Mouse (Mus musculus) neural tube, embryonic 11.5 days (tissue): ENCODE results near the gene Larp1. TPM values are rescaled to one million over a fixed set of nuclear protein-coding genes. Genes with fewer than 3 reads are reported as not detected.

ENCODE experiments used
- ATAC-seq: fragments of 200-750 bp; cut with Nextera tagmentation; 2 replicates; pipeline ENCODE4 v1.8.0; 2017; ENCODE audit warnings: moderate number of reproducible peaks, mild to moderate bottlenecking, moderate TSS enrichment, moderate library complexity; ENCODE audit not compliant: insufficient read depth, low FRiP score, low TSS enrichment
- DNase-seq: peaks from one replicate; pipeline ENCODE4 v3.0.0-alpha.2; 2015; ENCODE audit warnings: low spot score
- H3K27ac ChIP-seq: fragments of 300-500 bp; sonication (generic); 2 replicates; pipeline ENCODE4 v1.5.1; 2014; ENCODE audit warnings: low read depth, mild to moderate bottlenecking, low read length
- H3K27me3 ChIP-seq: fragments of 300-500 bp; sonication (generic); 2 replicates; pipeline ENCODE4 v1.6.1; 2014; ENCODE audit warnings: mild to moderate bottlenecking, low read length, mixed read lengths; ENCODE audit not compliant: control insufficient read depth, insufficient read depth
- H3K36me3 ChIP-seq: fragments of 300-500 bp; sonication (generic); 2 replicates; pipeline ENCODE4 v1.6.1; 2014; ENCODE audit warnings: mild to moderate bottlenecking, low read length, moderate library complexity, mixed read lengths; ENCODE audit not compliant: control insufficient read depth, insufficient read depth
- H3K4me1 ChIP-seq: fragments of 300-500 bp; sonication (generic); 2 replicates; pipeline ENCODE4 v1.6.1; 2014; ENCODE audit warnings: low read length, mixed read lengths; ENCODE audit not compliant: control insufficient read depth, insufficient read depth
- H3K4me2 ChIP-seq: fragments of 300-500 bp; sonication (generic); 2 replicates; pipeline ENCODE4 v1.6.1; 2014; ENCODE audit warnings: low read depth, mild to moderate bottlenecking, moderate library complexity
- H3K4me3 ChIP-seq: fragments of 300-500 bp; sonication (generic); 2 replicates; pipeline ENCODE4 v1.5.1; 2014; ENCODE audit warnings: low read depth, low read length
- H3K9ac ChIP-seq: fragments of 300-500 bp; sonication (generic); 2 replicates; pipeline ENCODE4 v1.6.1; 2014; ENCODE audit warnings: mild to moderate bottlenecking, low read length
- H3K9me3 ChIP-seq: fragments of 300-500 bp; sonication (generic); 2 replicates; pipeline ENCODE4 v1.6.1; 2016; ENCODE audit warnings: low read length; ENCODE audit not compliant: control insufficient read depth
- WGBS: fragments of 180-500 bp; shearing (Covaris S2); extraction: QIAGEN DNeasy Blood & Tissue Kit; methylation state at CpG from one replicate; pipeline ENCODE4 v1.1.7; 2014; 5-methylcytosine and 5-hydroxymethylcytosine counted together
- polyA plus RNA-seq: library from polyadenylated mRNA; unstranded; fragments of >200 nt; fragmentation: Nextera tagmentation; extraction: Ambion mirVana; gene quantifications from 2 replicates; pipeline ENCODE4 v1.2.1, GENCODE M21; 2014

Gene Larp1
- polyA plus RNA-seq, 1 experiment from 2014 or later, result 22.7 TPM

GRCm38 (mm10) chr11:58026860-58027259 is 18.0 kb downstream of the Larp1 start:
- no peak overlapping the region for H3K9ac ChIP-seq
- H3K36me3 ChIP-seq, result peaks cover 2% of the 10 kb centered on the region; the same call in 1 of the 2 replicates
- DNase-seq, result no peak
- no peak overlapping the region for H3K4me2 ChIP-seq
- no peaks in the 10 kb centered on the region for H3K9me3 ChIP-seq
- no peak overlapping the region for H3K27ac ChIP-seq
- H3K4me1 ChIP-seq, result no peaks in the 10 kb centered on the region
- H3K4me3 ChIP-seq, result no peak overlapping the region
- WGBS, result 73% methylated on average over 1 of the region's 1 CpGs
- no peaks in the 10 kb centered on the region for H3K27me3 ChIP-seq
- no peak for ATAC-seq

- Histone ChIP-seq H3K9ac (no peak overlapping the region), H3K27ac (no peak overlapping the region), H3K27me3 (no peaks in the 10 kb centered on the region), H3K9me3 (no peaks in the 10 kb centered on the region), H3K4me1 (no peaks in the 10 kb centered on the region), H3K4me3 (no peak overlapping the region), H3K36me3 (peaks cover 2% of the 10 kb centered on the region; the same call in 1 of the 2 replicates), H3K4me2 (no peak overlapping the region)
- DNase-seq (no peak), ATAC-seq (no peak)
- 81% methylated on average over 1 of the region's 1 CpGs for whole genome bisulfite sequencing
Measured at GRCm38 (mm10) chr11:58028981-58029380, 20.1 kb downstream of the Larp1 start.

- DNase-seq (no peak), ATAC-seq (no peak)
- Histone ChIP-seq H3K36me3 (peaks cover 2% of the 10 kb centered on the region; the same call in 1 of the 2 replicates), H3K4me1 (no peaks in the 10 kb centered on the region), H3K4me3 (no peak overlapping the region), H3K4me2 (no peak overlapping the region), H3K27ac (no peak overlapping the region), H3K27me3 (no peaks in the 10 kb centered on the region), H3K9me3 (no peaks in the 10 kb centered on the region), H3K9ac (no peak overlapping the region)
- WGBS, result 78% methylated on average over 2 of the region's 2 CpGs
Measured at GRCm38 (mm10) chr11:58029869-58030268, 21.0 kb downstream of the Larp1 start.

GRCm38 (mm10) chr11:58031176-58031575 is 22.3 kb downstream of the Larp1 start:
- 76% methylated on average over 6 of the region's 6 CpGs for WGBS
- Histone ChIP-seq H3K4me1 (no peaks in the 10 kb centered on the region), H3K9me3 (no peaks in the 10 kb centered on the region), H3K4me3 (no peak overlapping the region), H3K27me3 (no peaks in the 10 kb centered on the region), H3K27ac (no peak overlapping the region), H3K36me3 (no peaks in the 10 kb centered on the region; the same call in 1 of the 2 replicates), H3K4me2 (no peak overlapping the region), H3K9ac (no peak overlapping the region)
- DNase-seq (no peak), ATAC-seq (no peak)

- Histone ChIP-seq H3K4me1 (no peaks in the 10 kb centered on the region), H3K4me3 (no peak overlapping the region), H3K9me3 (no peaks in the 10 kb centered on the region), H3K27ac (no peak overlapping the region), H3K36me3 (no peaks in the 10 kb centered on the region; the same call in 1 of the 2 replicates), H3K4me2 (no peak overlapping the region), H3K9ac (no peak overlapping the region), H3K27me3 (no peaks in the 10 kb centered on the region)
- DNase-seq (no peak), ATAC-seq (no peak)
- 81% methylated on average over 3 of the region's 3 CpGs for WGBS
Measured at GRCm38 (mm10) chr11:58033635-58034034, 24.8 kb downstream of the Larp1 start.

- Histone ChIP-seq H3K4me1 (no peaks in the 10 kb centered on the region), H3K36me3 (no peaks in the 10 kb centered on the region; the same call in none of the 2 replicates), H3K27me3 (no peaks in the 10 kb centered on the region), H3K9me3 (no peaks in the 10 kb centered on the region), H3K4me3 (no peak overlapping the region), H3K9ac (no peak overlapping the region), H3K4me2 (no peak overlapping the region), H3K27ac (no peak overlapping the region)
- DNase-seq (no peak), ATAC-seq (no peak)
- WGBS, result 70% methylated on average over 1 of the region's 1 CpGs
Measured at GRCm38 (mm10) chr11:58039027-58039426, 30.2 kb downstream of the Larp1 start.

GRCm38 (mm10) chr11:58042861-58043431 is 34.1 kb downstream of the Larp1 start:
- H3K4me2 ChIP-seq, result no peak overlapping the region
- no peaks in the 10 kb centered on the region; the same call in 1 of the 2 replicates for H3K36me3 ChIP-seq
- WGBS, result 93% methylated on average over 5 of the region's 5 CpGs

GRCm38 (mm10) chr11:58046438-58046837 is 37.6 kb downstream of the Larp1 start:
- WGBS, result 82% methylated on average over 4 of the region's 4 CpGs
- peaks cover 12% of the 10 kb centered on the region for H3K36me3 ChIP-seq
- no peak for DNase-seq

More at GRCm38 (mm10) chr11:58042861-58043431, 34.1 kb downstream of the Larp1 start:
- no peak overlapping the region for H3K9ac ChIP-seq
- no peaks in the 10 kb centered on the region for H3K9me3 ChIP-seq
- DNase-seq, result no peak
- H3K4me1 ChIP-seq, result no peaks in the 10 kb centered on the region
- no peaks in the 10 kb centered on the region for H3K27me3 ChIP-seq
- ATAC-seq, result no peak
- H3K27ac ChIP-seq, result no peak overlapping the region
- no peak overlapping the region for H3K4me3 ChIP-seq

GRCm38 (mm10) chr11:58057455-58057854 is 48.6 kb downstream of the Larp1 start:
- Histone ChIP-seq H3K27me3 (no peaks in the 10 kb centered on the region), H3K9me3 (no peaks in the 10 kb centered on the region), H3K4me1 (no peaks in the 10 kb centered on the region), H3K9ac (no peak overlapping the region), H3K4me3 (no peak overlapping the region), H3K4me2 (no peak overlapping the region), H3K36me3 (peaks cover 13% of the 10 kb centered on the region), H3K27ac (no peak overlapping the region)
- ATAC-seq (no peak), DNase-seq (peak; percentile 37)
- WGBS, result 74% methylated on average over 6 of the region's 6 CpGs

More at GRCm38 (mm10) chr11:58046438-58046837, 37.6 kb downstream of the Larp1 start:
- Histone ChIP-seq H3K4me2 (no peak overlapping the region), H3K4me3 (no peak overlapping the region), H3K27me3 (no peaks in the 10 kb centered on the region), H3K9me3 (no peaks in the 10 kb centered on the region), H3K27ac (no peak overlapping the region), H3K9ac (no peak overlapping the region), H3K4me1 (no peaks in the 10 kb centered on the region)
- ATAC-seq, result no peak
